Mouse (Mus musculus): ENCODE results near the gene Nek7.

DNA sequence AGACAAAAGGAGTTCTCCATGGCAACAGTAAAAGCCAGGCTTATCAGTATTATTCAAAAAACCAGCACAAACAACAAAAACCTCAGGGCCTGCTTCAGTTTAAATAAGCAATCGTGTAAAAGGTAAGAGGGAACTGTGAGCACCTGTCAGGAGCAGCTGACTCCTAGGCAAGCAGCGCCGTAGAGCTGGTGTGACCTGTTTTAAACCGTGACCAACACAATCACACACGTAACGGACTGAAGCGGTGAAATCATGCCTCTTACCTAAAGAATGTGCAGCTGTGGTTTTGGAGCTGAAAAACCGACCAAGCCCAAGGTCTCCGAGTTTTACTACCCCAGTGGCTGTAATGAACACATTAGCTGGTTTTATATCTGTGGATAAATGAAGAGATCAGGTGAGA is 104.6 kb downstream of the Nek7 start:
- TF ChIP-seq CTCF (IDR thresholded peaks at IDR 0.05; ENCODE audit: borderline replicate concordance, extremely low read depth, insufficient read depth, insufficient read length) (no peak), POLR2A (IDR thresholded peaks at IDR 0.05; ENCODE audit: borderline replicate concordance, extremely low read depth, insufficient read depth, insufficient read length, poor library complexity, severe bottlenecking) (no peak)

All from brain, embryonic 14.5 days (tissue).